Mouse (Mus musculus) CD4-positive, CD25-positive, alpha-beta regulatory T cell (primary cell): ENCODE results near the gene Vmn1r193. TPM values are rescaled to one million over a fixed set of nuclear protein-coding genes. Genes with fewer than 3 reads are reported as not detected.

ENCODE experiments used
- polyA plus RNA-seq: library from polyadenylated mRNA; unstranded; fragments of 100-300 nt; shearing (Covaris generic); gene quantifications from one replicate; pipeline ENCODE4 v1.2.1, GENCODE M21; 2017

Vmn1r193 gene
- 0.02 TPM for polyA plus RNA-seq

GRCm38 (mm10) chr13:22223060-22223459 lies at the start of gene Vmn1r193:
Gene Vmn1r193 (minus strand): TSS chr13:22223160.

DNA sequence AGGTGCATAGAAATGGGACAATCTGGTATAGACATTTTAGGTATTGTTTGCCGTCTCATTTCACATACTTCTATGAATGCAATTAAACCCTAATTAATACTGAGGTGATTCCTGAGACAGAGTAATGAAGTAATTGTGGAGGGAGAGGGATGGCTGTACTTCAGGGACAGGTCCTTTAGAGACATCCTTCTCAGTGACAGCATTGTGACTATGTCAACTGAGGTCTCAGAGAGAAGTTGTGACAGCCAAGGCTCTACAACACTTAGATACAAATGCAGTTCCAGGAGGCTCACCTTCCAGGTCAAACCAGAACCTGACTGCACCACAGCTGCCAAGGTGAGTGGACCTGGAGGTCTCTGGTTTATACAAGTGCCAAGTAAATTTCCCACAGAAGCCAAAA lies 47.3 kb upstream of the Vmn1r193 start, which contains the start of gene Vmn1r195:
TSS of gene Vmn1r195 (plus strand) at position 301 of the 400 bp plus-strand sequence.

GRCm38 (mm10) chr13:22243915-22244314 lies 21.0 kb upstream of the Vmn1r193 start, which contains the start of gene Vmn1r194:
Gene Vmn1r194 (plus strand): TSS chr13:22244215.

GRCm38 (mm10) chr13:22191041-22191440 lies 31.9 kb downstream of the Vmn1r193 start, which contains the start of gene Vmn1r192:
Gene Vmn1r192 (minus strand): TSS chr13:22191141.

DNA sequence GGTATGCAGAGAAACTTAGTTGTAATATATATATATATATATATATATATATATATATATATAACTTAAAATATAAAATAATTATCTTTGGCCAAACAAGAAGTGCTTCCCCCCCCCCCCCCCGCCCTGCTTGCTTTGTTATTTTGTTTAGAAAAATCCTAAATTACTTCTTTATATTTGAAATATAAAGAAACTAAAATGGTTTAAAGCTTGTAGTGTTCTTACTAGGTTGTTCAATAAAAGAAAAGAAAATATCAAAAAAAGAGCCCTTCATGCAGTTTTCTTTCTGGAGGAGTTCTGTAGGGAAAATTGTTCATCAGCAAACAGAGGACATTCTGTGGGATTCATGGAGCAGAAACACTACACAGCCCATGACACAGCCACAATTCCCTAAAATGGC lies 39.1 kb downstream of the Vmn1r193 start, which contains the start of gene Vmn1r191:
TSS of gene Vmn1r191 (minus strand) at position 101 of the 400 bp plus-strand sequence.

Other genes with a start within 250 kb of the Vmn1r193 start
- gene Pom121l2, start 242.0 kb downstream of the Vmn1r193 start, polyA plus RNA-seq: not detected
- gene Prss16, start 213.4 kb downstream of the Vmn1r193 start, polyA plus RNA-seq: 0.57 TPM
- not detected for gene Hist1h2ah, start 187.6 kb downstream of the Vmn1r193 start, polyA plus RNA-seq
- gene Hist1h2bk, start 187.3 kb downstream of the Vmn1r193 start, polyA plus RNA-seq: 0.47 TPM
- 9.4 TPM for gene Hist1h4i, start 181.8 kb downstream of the Vmn1r193 start, polyA plus RNA-seq
- gene Hist1h2ag, start 180.2 kb downstream of the Vmn1r193 start, polyA plus RNA-seq: 0.59 TPM
- 2.6 TPM for gene Hist1h2bj, start 179.9 kb downstream of the Vmn1r193 start, polyA plus RNA-seq
- not detected for gene Vmn1r188, start 138.7 kb downstream of the Vmn1r193 start, polyA plus RNA-seq
- gene Vmn1r189, start 117.3 kb downstream of the Vmn1r193 start, polyA plus RNA-seq: not detected
- gene Vmn1r191, start 39.2 kb downstream of the Vmn1r193 start, polyA plus RNA-seq: not detected
- not detected for gene Vmn1r192, start 32.0 kb downstream of the Vmn1r193 start, polyA plus RNA-seq
- gene Vmn1r194, start 21.1 kb upstream of the Vmn1r193 start, polyA plus RNA-seq: not detected
- gene Vmn1r195, start 47.4 kb upstream of the Vmn1r193 start, polyA plus RNA-seq: not detected
- not detected for gene Vmn1r196, start 66.8 kb upstream of the Vmn1r193 start, polyA plus RNA-seq
- 0.07 TPM for gene Vmn1r197, start 101.4 kb upstream of the Vmn1r193 start, polyA plus RNA-seq
- gene Vmn1r198, start 127.2 kb upstream of the Vmn1r193 start, polyA plus RNA-seq: not detected
- not detected for gene Vmn1r199, start 156.7 kb upstream of the Vmn1r193 start, polyA plus RNA-seq
- 0.04 TPM for gene Vmn1r200, start 167.2 kb upstream of the Vmn1r193 start, polyA plus RNA-seq
- 0.04 TPM for gene Vmn1r201, start 248.8 kb upstream of the Vmn1r193 start, polyA plus RNA-seq